Mouse (Mus musculus) MEL (cell line): ENCODE measurements at regions not wholly inside any gene's neighbourhood (a gene's known extent, or its start where the extent isn't known, plus 50 kb on each side); places are given as distances from the start of the nearest gene placed in this dataset.
"Not testable (repeated sequence)": the region's sequence is repeated elsewhere in the genome, so short reads cannot be mapped to it uniquely, and the experiment has no call there.

Source experiments
- CHD2 ChIP-seq: IDR thresholded peaks from 2 replicates; pipeline ENCODE4 v1.6.1; 2011; ENCODE audit warnings: low read length, improper control_type of control experiment
- CTCF ChIP-seq, 3 experiments: IDR thresholded peaks in 2 of 3; conservative IDR thresholded peaks in 1 of 3; 2 replicates each; pipeline ENCODE4 v1.5.1; 2011 to 2012; ENCODE audit warnings: low read length in 3 of 3, low read depth in 2 of 3, mild to moderate bottlenecking in 2 of 3, improper control_type of control experiment in 1 of 3, inconsistent platforms in 1 of 3, mixed read lengths in 1 of 3, moderate library complexity in 1 of 3; ENCODE audit not compliant: control insufficient read depth in 1 of 3, insufficient read depth in 1 of 3, poor library complexity in 1 of 3, severe bottlenecking in 1 of 3
- EP300 ChIP-seq, 2 experiments: IDR thresholded peaks; 2 replicates each; pipeline ENCODE4 v1.6.1; 2011; ENCODE audit warnings: improper control_type of control experiment in 2 of 2, low read length in 2 of 2, low read depth in 1 of 2, mild to moderate bottlenecking in 1 of 2
- MAZ ChIP-seq: IDR thresholded peaks from 2 replicates; pipeline ENCODE4 v1.6.1; 2012; ENCODE audit warnings: low read depth, mild to moderate bottlenecking, inconsistent platforms, low read length, improper control_type of control experiment
- MYC ChIP-seq: IDR thresholded peaks from 2 replicates; pipeline ENCODE4 v1.6.1; 2011; ENCODE audit warnings: low read depth, mild to moderate bottlenecking, low read length, improper control_type of control experiment, moderate library complexity
- POLR2A ChIP-seq, 2 experiments: IDR thresholded peaks; 2 replicates each; pipeline ENCODE4 v1.6.1; 2011 to 2012; ENCODE audit warnings: low read length in 2 of 2, mild to moderate bottlenecking in 2 of 2, control low read depth in 1 of 2, improper control_type of control experiment in 1 of 2, low read depth in 1 of 2, moderate library complexity in 1 of 2; ENCODE audit not compliant: control insufficient read depth in 1 of 2, insufficient read depth in 1 of 2, poor library complexity in 1 of 2
- TAL1 ChIP-seq: IDR thresholded peaks from 2 replicates; pipeline ENCODE4 v1.6.1; 2012; ENCODE audit warnings: mild to moderate bottlenecking, inconsistent platforms, low read length, moderate library complexity, mixed read lengths
- ZNF384 ChIP-seq: IDR thresholded peaks from 2 replicates; pipeline ENCODE4 v1.6.1; 2012; ENCODE audit warnings: low read depth, mild to moderate bottlenecking, inconsistent platforms, low read length, improper control_type of control experiment

DNA sequence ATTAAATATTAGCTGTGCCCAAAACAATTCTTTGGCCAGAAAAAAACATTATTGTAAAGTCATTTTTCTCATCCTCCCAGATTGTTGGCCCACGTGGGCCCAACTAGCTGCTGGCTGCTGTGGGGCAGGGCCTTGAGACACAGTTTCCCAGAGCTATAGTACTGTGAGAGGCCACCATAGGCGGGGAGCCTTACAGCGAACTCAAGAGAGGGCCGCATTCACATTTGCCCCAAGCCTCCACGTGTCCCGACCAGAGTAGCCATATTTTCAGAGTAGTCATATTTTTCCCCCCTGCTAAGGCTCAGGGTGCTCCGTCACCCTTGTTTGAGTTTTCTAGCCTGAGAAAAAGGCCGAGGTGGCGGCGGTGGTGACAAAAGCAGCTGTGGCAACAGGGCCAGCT, 826.3 kb downstream of the Dad1 start:
- TF ChIP-seq POLR2A (IDR thresholded peaks at IDR 0.05; ENCODE audit: control insufficient read depth in 1 of 2, insufficient read depth in 1 of 2, low read depth in 1 of 2, low read length in 2 of 2, poor library complexity in 1 of 2); CHD2; CTCF (IDR thresholded peaks at IDR 0.05 in 2 of 3, conservative IDR thresholded peaks at IDR 0.05 in 1 of 3; ENCODE audit: control insufficient read depth in 1 of 3, insufficient read depth in 1 of 3, low read depth in 2 of 3, low read length in 3 of 3, poor library complexity in 1 of 3, severe bottlenecking in 1 of 3); EP300 (IDR thresholded peaks at IDR 0.05; ENCODE audit: low read depth in 1 of 2, low read length in 2 of 2); TAL1; MAZ; ZNF384; MYC: not testable (repeated sequence)
